10 mouse cellular contexts compared by ENCODE assay signal in genomic region chr9:53990921-53991320, GRCm38 (mm10). TPM values are rescaled to one million over a fixed set of nuclear protein-coding genes. Genes with fewer than 3 reads are reported as not detected.
DNase-seq lines count a peak whose midpoint lies in the region; ATAC-seq and TF ChIP-seq lines count a peak whose summit lies in the region.
"Had no signal": no experiment of that assay in that cellular context is flagged by ENCODE, and none has a peak within 500 bp of the region (broad histone marks: within the 10 kb centered on the region; RNA-seq: fewer than 3 reads in every experiment).

No protein-coding gene starts in this region.

- H3K4me3 ChIP-seq in E14TG2a.4 (replicated peaks; ENCODE audit: low read length): no peak overlapping the region
- no peak overlapping the region for H3K4me3 ChIP-seq in heart, postnatal 0 days (ENCODE audit: low read depth, low read length)
- H3K4me3 ChIP-seq: embryonic facial prominence, embryonic 12.5 days; lung, embryonic 15.5 days had no signal

- DNase-seq in heart, adult 8-10 months (ENCODE audit: low spot score): peak; percentile 17
- no peak for DNase-seq in heart, postnatal 25 days (ENCODE audit: low spot score)
- peak; percentile 37 for DNase-seq in cerebellum, adult 8-10 months
- peak; percentile 69 for DNase-seq in heart, postnatal 0 days (ENCODE audit: low spot score)
- DNase-seq in left cerebral cortex, postnatal 4 days: peak; percentile 47
- DNase-seq in urinary bladder, postnatal 4 days (ENCODE audit: low spot score in 2 of 2): no peak

- H3K27me3 ChIP-seq in E14TG2a.4 (ENCODE audit: insufficient read depth, low read length): no peaks in the 10 kb centered on the region
- H3K27me3 ChIP-seq in heart, postnatal 0 days (ENCODE audit: control insufficient read depth, insufficient read depth, low read length): no peaks in the 10 kb centered on the region
- H3K27me3 ChIP-seq: embryonic facial prominence, embryonic 12.5 days; lung, embryonic 15.5 days had no signal

- no peak for TF ChIP-seq EP300 in heart, postnatal 0 days (IDR thresholded peaks at IDR 0.05; ENCODE audit: low read depth)

- peaks cover 25% of the 10 kb centered on the region for H3K9me3 ChIP-seq in E14TG2a.4 (ENCODE audit: low read length)
- no peaks in the 10 kb centered on the region for H3K9me3 ChIP-seq in heart, postnatal 0 days (replicated peaks; ENCODE audit: control insufficient read depth, low read length)
- H3K9me3 ChIP-seq: embryonic facial prominence, embryonic 12.5 days; lung, embryonic 15.5 days had no signal

- peak; percentile 55 for TF ChIP-seq CTCF in E14TG2a.4 (conservative IDR thresholded peaks at IDR 0.05; ENCODE audit: low read length)
- peak; percentile 90 for TF ChIP-seq CTCF in heart, postnatal 0 days (IDR thresholded peaks at IDR 0.05; ENCODE audit: low read depth)

- ATAC-seq in heart, postnatal 0 days (ENCODE audit: insufficient read depth, low read depth): no peak
- ATAC-seq in monocyte, adult 5-6 weeks (replicated peaks; ENCODE audit: insufficient number of reproducible peaks, low FRiP score, low TSS enrichment, poor library complexity, severe bottlenecking): 0 out of 2 replicates have a peak, but pooled peaks have one; percentile 40

- intact Hi-C loops in heart, postnatal 25 days (cut with DNase I): loop anchor here (1.0 to 5.0 kb wide), 4 partner anchors 121 to 346 kb away; no protein-coding TSS in a partner anchor
- intact Hi-C loops in left cerebral cortex, postnatal 4 days (cut with DNase I): loop anchor here (2.0 to 10.0 kb wide), 2 partner anchors 122 to 344 kb away; no protein-coding TSS in a partner anchor

- H3K27ac ChIP-seq in heart, postnatal 0 days (ENCODE audit: low read depth): no peak overlapping the region
- H3K27ac ChIP-seq: embryonic facial prominence, embryonic 12.5 days; lung, embryonic 15.5 days had no signal

- no peak overlapping the region for H3K4me2 ChIP-seq in heart, postnatal 0 days (ENCODE audit: low read depth, low read length)
- H3K4me2 ChIP-seq: embryonic facial prominence, embryonic 12.5 days; lung, embryonic 15.5 days had no signal

- peaks cover 19% of the 10 kb centered on the region for H3K4me1 ChIP-seq in E14TG2a.4 (replicated peaks; ENCODE audit: low read depth, low read length)
- H3K4me1 ChIP-seq in heart, postnatal 0 days (ENCODE audit: control insufficient read depth, insufficient read depth): no peaks in the 10 kb centered on the region
- H3K4me1 ChIP-seq: embryonic facial prominence, embryonic 12.5 days; lung, embryonic 15.5 days had no signal

- H3K36me3 ChIP-seq in E14TG2a.4 (ENCODE audit: insufficient read depth, low read length): no peaks in the 10 kb centered on the region
- H3K36me3 ChIP-seq in heart, postnatal 0 days (replicated peaks; ENCODE audit: control insufficient read depth, insufficient read depth, low read length): no peaks in the 10 kb centered on the region
- H3K36me3 ChIP-seq: embryonic facial prominence, embryonic 12.5 days; lung, embryonic 15.5 days had no signal

- WGBS in heart, postnatal 0 days: 6% methylated on average over 3 of the region's 3 CpGs

- no peak overlapping the region for H3K9ac ChIP-seq in heart, postnatal 0 days (replicated peaks; ENCODE audit: low read depth, low read length)
- H3K9ac ChIP-seq: embryonic facial prominence, embryonic 12.5 days; lung, embryonic 15.5 days had no signal

RNA-seq across cellular contexts. Expression of gene Elmod1, which starts 15.8 kb away (rescaled TPM):
- under 1 TPM in 3 of 4 experiments, not detected in 1; 0.16 to 0.22 (median 0.19) TPM for total RNA-seq in heart, adult 8-10 months (2022)
- total RNA-seq in heart, postnatal 25 days (2021): under 1 TPM; 0.10 to 0.22 TPM
- 0.53 TPM in 1 of 2 replicates, not detected in the other for total RNA-seq in heart, postnatal 0 days (2014; rRNA removed; ENCODE audit: low replicate concordance)
- 0.27 and 0.30 TPM in 2 replicates for polyA plus RNA-seq in heart, postnatal 0 days (2015; fragmentation: Nextera tagmentation; extraction: Ambion mirVana)
- total RNA-seq in left cerebral cortex, postnatal 4 days (2021): 100 to 1,000 TPM; 135 to 150 TPM
- total RNA-seq in monocyte, adult 5-6 weeks (2017): not detected in 3 replicates

Comparison
In these comparisons a context has a peak if more than half of its experiments do, and no peak if none do; other contexts are left out.
1. DNase-seq: peak in heart, adult 8-10 months (single experiment), cerebellum, adult 8-10 months (single experiment), heart, postnatal 0 days (single experiment) and left cerebral cortex, postnatal 4 days (single experiment); none in heart, postnatal 25 days (single experiment) and urinary bladder, postnatal 4 days (0 of 2).
2. RNA of gene Elmod1, which starts 15.8 kb away (total RNA-seq): 135 to 150 TPM in left cerebral cortex, postnatal 4 days; 0.53 TPM in heart, postnatal 0 days, 0.10 to 0.22 TPM in heart, postnatal 25 days, 0.16 to 0.22 TPM in heart, adult 8-10 months and not detected in monocyte, adult 5-6 weeks; every median in the first group is over 10 times any median in the second.